Mouse (Mus musculus): ENCODE measurements around the gene Numbl.

The Numbl gene

GRCm38 (mm10) chr7:27311651-27312284 lies 53.5 kb downstream of the Numbl start:
- no peak for DNase-seq (ENCODE audit: low read depth, low spot score)
- Histone ChIP-seq H3K27me3 (ENCODE audit: control insufficient read depth, insufficient read depth, low read length, poor library complexity, severe bottlenecking) (no peaks in the 10 kb centered on the region), H3K36me3 (ENCODE audit: control insufficient read depth, insufficient read depth, low read length, poor library complexity, severe bottlenecking) (no peaks in the 10 kb centered on the region)

DNA sequence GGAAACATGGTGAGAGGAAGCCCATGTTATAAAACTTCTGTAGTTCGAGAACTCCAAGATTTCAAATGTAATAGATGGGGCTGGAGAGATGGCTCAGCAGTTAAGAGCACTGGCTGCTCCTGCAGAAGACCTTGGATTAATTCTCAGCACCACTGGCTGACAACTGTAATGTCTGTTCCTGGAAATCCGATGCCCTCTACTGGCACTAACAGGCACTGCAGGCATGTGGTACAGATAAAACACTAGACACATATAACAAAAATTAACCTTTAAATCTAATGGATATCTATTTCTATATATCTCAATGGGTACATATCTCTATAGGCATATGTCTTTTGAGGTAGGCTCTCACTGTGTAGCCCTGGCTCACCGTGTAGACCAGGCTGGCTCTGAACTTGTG lies 56.2 kb downstream of the Numbl start:
- no peaks in the 10 kb centered on the region for H3K27me3 ChIP-seq (ENCODE audit: control insufficient read depth, insufficient read depth, low read length, poor library complexity, severe bottlenecking)
- peak; percentile 10 for DNase-seq (ENCODE audit: low read depth, low spot score)
- no peaks in the 10 kb centered on the region for H3K36me3 ChIP-seq (ENCODE audit: control insufficient read depth, insufficient read depth, low read length, poor library complexity, severe bottlenecking)

GRCm38 (mm10) chr7:27315958-27316357 lies 57.7 kb downstream of the Numbl start:
- DNase-seq (ENCODE audit: low read depth, low spot score), result no peak
- Histone ChIP-seq H3K36me3 (ENCODE audit: control insufficient read depth, insufficient read depth, low read length, poor library complexity, severe bottlenecking) (no peaks in the 10 kb centered on the region), H3K27me3 (ENCODE audit: control insufficient read depth, insufficient read depth, low read length, poor library complexity, severe bottlenecking) (no peaks in the 10 kb centered on the region; the same call in 1 of the 2 replicates)

DNA sequence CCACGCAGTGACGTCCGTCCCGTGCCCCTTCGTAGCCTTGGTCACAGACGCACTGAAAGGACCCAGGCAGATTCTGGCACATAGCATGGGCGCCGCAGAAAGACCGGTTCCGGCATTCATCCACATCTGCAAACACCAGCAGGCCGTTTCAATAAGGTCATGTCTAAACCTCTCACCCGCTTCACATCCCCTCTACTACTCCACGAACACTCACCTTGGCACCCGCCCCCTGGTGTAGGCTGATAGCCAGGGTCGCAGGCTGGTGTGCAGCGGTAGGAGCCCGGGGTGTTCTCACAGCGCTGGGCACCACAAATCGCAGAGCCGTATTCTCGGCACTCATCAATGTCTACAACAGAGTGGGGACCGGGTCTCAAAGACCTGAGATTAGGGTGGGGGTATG lies 61.2 kb downstream of the Numbl start:
- no peaks in the 10 kb centered on the region; the same call in 1 of the 2 replicates for H3K27me3 ChIP-seq (ENCODE audit: control insufficient read depth, insufficient read depth, low read length, poor library complexity, severe bottlenecking)
- DNase-seq (ENCODE audit: low read depth, low spot score), result no peak
- no peaks in the 10 kb centered on the region for H3K36me3 ChIP-seq (ENCODE audit: control insufficient read depth, insufficient read depth, low read length, poor library complexity, severe bottlenecking)

- no peak for DNase-seq (ENCODE audit: low read depth, low spot score)
- Histone ChIP-seq H3K27me3 (ENCODE audit: control insufficient read depth, insufficient read depth, low read length, poor library complexity, severe bottlenecking) (no peaks in the 10 kb centered on the region; the same call in 1 of the 2 replicates), H3K36me3 (ENCODE audit: control insufficient read depth, insufficient read depth, low read length, poor library complexity, severe bottlenecking) (no peaks in the 10 kb centered on the region)
Measured at GRCm38 (mm10) chr7:27322291-27322690, 64.1 kb downstream of the Numbl start.

- DNase-seq (ENCODE audit: low read depth, low spot score), result no peak
- Histone ChIP-seq H3K36me3 (ENCODE audit: control insufficient read depth, insufficient read depth, low read length, poor library complexity, severe bottlenecking) (no peaks in the 10 kb centered on the region), H3K27me3 (ENCODE audit: control insufficient read depth, insufficient read depth, low read length, poor library complexity, severe bottlenecking) (no peaks in the 10 kb centered on the region; the same call in 1 of the 2 replicates)
Measured at GRCm38 (mm10) chr7:27323001-27323400, 64.8 kb downstream of the Numbl start.

DNA sequence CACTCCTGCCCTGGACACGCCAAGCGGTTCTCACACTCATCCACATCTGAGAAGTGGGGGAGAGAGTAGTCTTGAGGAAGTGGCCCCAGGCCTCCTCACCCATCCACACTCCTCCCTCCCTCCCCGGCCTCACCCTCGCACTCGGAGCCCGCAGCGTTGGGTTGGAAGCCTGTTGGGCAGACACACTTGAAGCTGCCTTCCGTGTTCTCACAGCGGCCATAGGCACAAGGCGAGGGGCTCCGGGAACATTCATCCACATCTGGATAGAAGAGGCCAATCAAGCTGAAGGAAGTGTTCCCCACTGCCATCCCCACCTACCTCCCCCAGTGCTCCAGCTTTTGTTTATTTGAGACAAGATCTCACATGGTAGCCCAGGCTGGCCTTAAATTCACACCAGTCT lies 65.9 kb downstream of the Numbl start:
- no peaks in the 10 kb centered on the region; the same call in 1 of the 2 replicates for H3K27me3 ChIP-seq (ENCODE audit: control insufficient read depth, insufficient read depth, low read length, poor library complexity, severe bottlenecking)
- no peaks in the 10 kb centered on the region for H3K36me3 ChIP-seq (ENCODE audit: control insufficient read depth, insufficient read depth, low read length, poor library complexity, severe bottlenecking)
- no peak for DNase-seq (ENCODE audit: low read depth, low spot score)

DNA sequence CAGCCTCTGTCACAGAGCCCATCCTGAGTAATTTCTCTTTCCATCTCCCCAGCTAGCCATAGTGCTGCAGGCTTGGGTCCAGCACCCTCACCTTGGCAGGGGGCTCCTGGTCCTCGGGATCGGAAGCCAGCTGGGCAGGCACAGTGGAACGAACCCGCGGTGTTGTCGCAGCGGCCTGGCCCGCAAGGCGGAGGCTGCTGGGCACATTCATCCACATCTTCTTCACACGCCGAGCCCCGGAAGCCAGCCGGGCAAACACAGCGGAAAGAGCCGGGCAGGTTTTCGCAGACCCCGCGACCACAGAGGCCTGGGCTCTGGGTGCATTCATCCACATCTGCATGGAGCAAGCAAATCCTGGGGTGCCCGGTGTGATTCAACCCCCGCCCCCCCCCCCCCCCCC lies 66.7 kb downstream of the Numbl start:
- no peak for DNase-seq (ENCODE audit: low read depth, low spot score)

GRCm38 (mm10) chr7:27325697-27326096 lies 67.5 kb downstream of the Numbl start:
- Histone ChIP-seq H3K36me3 (ENCODE audit: control insufficient read depth, insufficient read depth, low read length, poor library complexity, severe bottlenecking) (no peaks in the 10 kb centered on the region), H3K27me3 (ENCODE audit: control insufficient read depth, insufficient read depth, low read length, poor library complexity, severe bottlenecking) (no peaks in the 10 kb centered on the region; the same call in 1 of the 2 replicates)
- DNase-seq (ENCODE audit: low read depth, low spot score), result peak; percentile 13

More for the DNA sequence above, 66.7 kb downstream of the Numbl start:
- no peaks in the 10 kb centered on the region; the same call in 1 of the 2 replicates for H3K27me3 ChIP-seq (ENCODE audit: control insufficient read depth, insufficient read depth, low read length, poor library complexity, severe bottlenecking)
- no peaks in the 10 kb centered on the region for H3K36me3 ChIP-seq (ENCODE audit: control insufficient read depth, insufficient read depth, low read length, poor library complexity, severe bottlenecking)

GRCm38 (mm10) chr7:27326101-27326880 lies 68.1 kb downstream of the Numbl start:
- no peak for DNase-seq (ENCODE audit: low read depth, low spot score)
- no peaks in the 10 kb centered on the region for H3K27me3 ChIP-seq (ENCODE audit: control insufficient read depth, insufficient read depth, low read length, poor library complexity, severe bottlenecking)
- no peaks in the 10 kb centered on the region for H3K36me3 ChIP-seq (ENCODE audit: control insufficient read depth, insufficient read depth, low read length, poor library complexity, severe bottlenecking)

GRCm38 (mm10) chr7:27327500-27327899 lies 69.3 kb downstream of the Numbl start:
- no peak for DNase-seq (ENCODE audit: low read depth, low spot score)
- no peaks in the 10 kb centered on the region for H3K27me3 ChIP-seq (ENCODE audit: control insufficient read depth, insufficient read depth, low read length, poor library complexity, severe bottlenecking)
- no peaks in the 10 kb centered on the region for H3K36me3 ChIP-seq (ENCODE audit: control insufficient read depth, insufficient read depth, low read length, poor library complexity, severe bottlenecking)

DNA sequence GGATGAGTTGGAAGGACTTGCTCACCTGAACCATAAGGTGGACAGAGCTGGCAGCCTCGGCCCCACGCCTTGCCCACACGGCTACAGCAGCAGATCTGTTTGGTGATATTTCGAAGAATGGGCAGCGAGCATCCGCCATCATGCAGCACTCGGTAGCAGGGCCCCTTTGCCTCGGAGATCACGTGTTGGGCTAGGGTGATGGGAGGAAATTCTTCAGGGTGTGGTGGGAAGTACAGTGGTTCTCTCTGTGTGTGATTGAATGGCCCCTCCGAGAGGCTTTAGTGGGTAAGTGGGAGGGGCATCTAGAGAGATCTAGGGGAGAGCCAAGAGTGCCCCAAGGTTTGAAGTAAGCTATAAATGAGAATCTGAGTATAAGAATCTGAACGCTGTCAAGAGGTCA lies 69.9 kb downstream of the Numbl start:
- no peaks in the 10 kb centered on the region for H3K36me3 ChIP-seq (ENCODE audit: control insufficient read depth, insufficient read depth, low read length, poor library complexity, severe bottlenecking)
- DNase-seq (ENCODE audit: low read depth, low spot score), result peak; percentile 5

DNA sequence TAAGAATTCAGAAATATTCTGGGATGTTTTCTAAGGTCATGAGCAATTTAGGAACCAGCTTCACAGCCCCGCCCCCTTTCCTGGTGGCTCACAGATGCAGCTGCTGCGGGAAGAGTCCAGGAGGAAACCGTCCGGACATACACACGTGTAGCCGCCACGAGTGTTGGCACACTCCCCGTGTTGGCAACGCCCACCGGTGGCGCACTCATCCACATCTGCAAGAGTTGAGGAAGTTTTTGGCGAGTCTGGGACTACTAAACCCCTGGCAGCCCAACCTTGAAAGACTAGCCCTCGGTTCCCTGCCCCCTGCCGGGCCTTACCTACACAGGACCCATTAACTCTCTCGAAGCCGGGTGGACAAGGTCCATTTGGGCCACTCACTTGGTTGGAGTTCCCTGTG lies 70.4 kb downstream of the Numbl start:
- DNase-seq (ENCODE audit: low read depth, low spot score), result no peak
- no peaks in the 10 kb centered on the region for H3K27me3 ChIP-seq (ENCODE audit: control insufficient read depth, insufficient read depth, low read length, poor library complexity, severe bottlenecking)
- no peaks in the 10 kb centered on the region for H3K36me3 ChIP-seq (ENCODE audit: control insufficient read depth, insufficient read depth, low read length, poor library complexity, severe bottlenecking)

More for the DNA sequence above, 69.9 kb downstream of the Numbl start:
- no peaks in the 10 kb centered on the region for H3K27me3 ChIP-seq (ENCODE audit: control insufficient read depth, insufficient read depth, low read length, poor library complexity, severe bottlenecking)

GRCm38 (mm10) chr7:27329326-27329947 lies 71.2 kb downstream of the Numbl start:
- Histone ChIP-seq H3K27me3 (ENCODE audit: control insufficient read depth, insufficient read depth, low read length, poor library complexity, severe bottlenecking) (no peaks in the 10 kb centered on the region), H3K36me3 (ENCODE audit: control insufficient read depth, insufficient read depth, low read length, poor library complexity, severe bottlenecking) (no peaks in the 10 kb centered on the region)
- peak; percentile 94 for DNase-seq (ENCODE audit: low read depth, low spot score)

- Histone ChIP-seq H3K27me3 (ENCODE audit: control insufficient read depth, insufficient read depth, low read length, poor library complexity, severe bottlenecking) (no peaks in the 10 kb centered on the region), H3K36me3 (ENCODE audit: control insufficient read depth, insufficient read depth, low read length, poor library complexity, severe bottlenecking) (no peaks in the 10 kb centered on the region)
- peak; percentile 6 for DNase-seq (ENCODE audit: low read depth, low spot score)
Measured at GRCm38 (mm10) chr7:27329981-27330380, 71.7 kb downstream of the Numbl start.

All from splenic B cell, adult 2 months (primary cell).